Mouse (Mus musculus) heart, adult 2 months (tissue): ENCODE measurements at regions not wholly inside any gene's neighbourhood (a gene's known extent, or its start where the extent isn't known, plus 50 kb on each side); places are given as distances from the start of the nearest gene placed in this dataset.

Experiments used
- DNase-seq, 2 experiments: peaks; one replicate each; pipeline ENCODE4 v3.0.0; 2021
- H3K27ac ChIP-seq: fragments of 200-600 bp; 2 replicates; pipeline ENCODE4 v1.8.1; 2022
- H3K27me3 ChIP-seq: fragments of 200-500 bp; 2 replicates; pipeline ENCODE4 v1.6.1; 2012; ENCODE audit warnings: mild to moderate bottlenecking, low read length, inconsistent platforms, mixed read lengths; ENCODE audit not compliant: control insufficient read depth, insufficient read depth
- H3K36me3 ChIP-seq: fragments of 200-500 bp; 2 replicates; pipeline ENCODE4 v1.6.1; 2012; ENCODE audit warnings: low read length, inconsistent platforms; ENCODE audit not compliant: control insufficient read depth, insufficient read depth
- H3K4me1 ChIP-seq: fragments of 200-500 bp; 2 replicates; pipeline ENCODE4 v1.6.1; 2011; ENCODE audit warnings: low read length; ENCODE audit not compliant: control insufficient read depth, insufficient read depth
- H3K4me3 ChIP-seq: fragments of 200-600 bp; 2 replicates; pipeline ENCODE4 v1.8.1; 2022
- H3K79me2 ChIP-seq: fragments of 200-500 bp; replicated peaks from 2 replicates; pipeline ENCODE4 v1.6.1; 2012; ENCODE audit warnings: mild to moderate bottlenecking, inconsistent platforms, low read length, moderate library complexity, mixed read lengths; ENCODE audit not compliant: control insufficient read depth, insufficient read depth
- H3K9ac ChIP-seq: fragments of 200-500 bp; 2 replicates; pipeline ENCODE4 v1.6.1; 2012; ENCODE audit warnings: low read depth, mild to moderate bottlenecking, control low read depth, inconsistent platforms, low read length, mixed read lengths
- CTCF ChIP-seq: fragments of 200-600 bp; IDR thresholded peaks from 2 replicates; pipeline ENCODE4 v1.8.1; 2022; ENCODE audit warnings: antibody characterized with exemption, mild to moderate bottlenecking, moderate library complexity
- EP300 ChIP-seq: fragments of 200-500 bp; IDR thresholded peaks from 2 replicates; pipeline ENCODE4 v1.6.1; 2011; ENCODE audit warnings: low read depth, low read length, control low read depth; ENCODE audit not compliant: insufficient read depth
- POLR2A ChIP-seq: fragments of 200-500 bp; IDR thresholded peaks from 2 replicates; pipeline ENCODE4 v1.6.1; 2011; ENCODE audit warnings: mild to moderate bottlenecking, low read depth, low read length, control low read depth; ENCODE audit not compliant: insufficient read depth
- WGBS: fragments of 180-500 bp; shearing (Covaris S2); methylation state at CpG from one replicate; pipeline ENCODE4 v1.1.7; 2018; 5-methylcytosine and 5-hydroxymethylcytosine counted together
- intact Hi-C: fragments of 180-260 bp; cut with DNase I; formaldehyde crosslinking; loops from one replicate; pipeline ENCODE4 v1.15.1; 2025

DNA sequence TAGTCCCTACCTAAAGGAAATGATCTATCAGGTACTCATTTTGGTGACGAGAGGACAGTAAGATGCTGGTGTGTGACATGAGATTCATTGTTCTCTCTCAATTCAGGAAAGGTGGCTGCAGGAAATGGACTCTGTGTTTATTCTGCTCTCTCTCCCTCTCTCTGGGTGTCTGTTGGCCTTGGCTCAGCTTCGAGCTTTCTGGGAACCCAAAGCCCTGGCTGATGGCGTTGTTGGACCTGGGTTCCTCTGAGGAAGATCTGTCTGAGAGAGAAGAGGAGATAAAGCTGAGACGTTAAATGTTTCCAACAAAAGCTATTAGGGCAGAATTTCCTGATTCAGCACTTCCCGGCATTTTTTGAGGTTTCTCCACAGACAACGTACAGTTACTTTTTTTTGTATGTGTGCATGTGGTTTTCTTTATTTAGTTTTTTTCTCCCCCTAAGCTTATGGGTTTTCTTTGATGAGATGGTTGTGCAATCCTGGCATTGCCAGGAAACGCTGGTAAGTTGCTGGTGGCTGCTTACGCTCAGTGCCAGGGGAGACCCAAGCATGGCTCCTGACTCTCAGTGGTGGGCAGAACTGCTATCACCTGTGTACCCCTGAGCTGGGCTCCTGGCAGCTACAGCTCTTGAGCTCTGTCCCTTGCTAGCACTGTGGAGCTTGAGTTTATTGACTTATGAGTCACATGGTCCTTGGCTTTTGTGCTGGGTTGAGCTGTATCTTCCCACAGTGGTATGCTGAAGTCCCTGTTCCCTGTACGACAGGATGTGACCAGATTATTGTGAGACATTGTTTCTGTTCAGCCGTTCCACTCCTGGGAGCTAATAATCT is 249.8 kb downstream of the Gm10260 start:
- H3K4me3 ChIP-seq: no peak overlapping the region
- TF ChIP-seq POLR2A: no peak
- TF ChIP-seq EP300: no peak
- no peak for TF ChIP-seq CTCF
- 42% methylated on average over 10 of the region's 10 CpGs for WGBS
- no peak overlapping the region for H3K9ac ChIP-seq
- peak; percentile 10 to 29 for DNase-seq
- H3K4me1 ChIP-seq: peaks cover 9% of the 10 kb centered on the region; the same call in 1 of the 2 replicates
- no peaks in the 10 kb centered on the region for H3K79me2 ChIP-seq
- intact Hi-C loops: no loop called here
- H3K27ac ChIP-seq: no peak overlapping the region
- no peaks in the 10 kb centered on the region for H3K36me3 ChIP-seq
- H3K27me3 ChIP-seq: no peaks in the 10 kb centered on the region

DNA sequence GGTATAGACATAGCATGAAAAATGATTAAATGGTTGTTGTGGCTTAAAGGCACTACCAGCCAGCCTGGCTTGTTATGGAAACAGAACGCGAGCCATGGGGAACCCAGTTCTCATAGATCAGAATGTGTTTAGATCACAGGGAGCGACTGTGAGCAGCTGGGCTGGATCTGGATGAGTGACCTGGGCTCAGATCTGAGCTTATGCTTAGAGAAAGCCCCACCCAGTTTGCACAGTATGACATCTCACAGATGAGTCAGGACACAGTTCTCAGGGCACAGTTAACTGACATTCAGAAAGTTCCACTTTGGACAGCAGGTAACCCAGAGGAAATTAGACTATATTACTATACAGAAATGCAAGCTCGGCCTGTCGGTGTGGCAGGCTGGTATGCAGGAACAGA is 255.5 kb downstream of the Gm10260 start:
- Histone ChIP-seq H3K4me1 (no peaks in the 10 kb centered on the region), H3K9ac (no peak overlapping the region), H3K27me3 (no peaks in the 10 kb centered on the region), H3K4me3 (no peak overlapping the region), H3K27ac (no peak overlapping the region), H3K79me2 (no peaks in the 10 kb centered on the region), H3K36me3 (no peaks in the 10 kb centered on the region)
- TF ChIP-seq POLR2A: no peak
- TF ChIP-seq EP300: no peak
- no peak for TF ChIP-seq CTCF
- intact Hi-C loops: no loop called here
- DNase-seq: no peak
- 81% methylated on average over 5 of the region's 5 CpGs for WGBS

GRCm38 (mm10) chr13:97503955-97504739 is 256.3 kb downstream of the Gm10260 start:
- no peaks in the 10 kb centered on the region for H3K79me2 ChIP-seq
- no peak overlapping the region for H3K27ac ChIP-seq
- no peaks in the 10 kb centered on the region for H3K27me3 ChIP-seq
- TF ChIP-seq CTCF (no peak), EP300 (no peak), POLR2A (no peak)
- no peaks in the 10 kb centered on the region for H3K36me3 ChIP-seq
- H3K4me1 ChIP-seq: no peaks in the 10 kb centered on the region
- intact Hi-C loops: no loop called here
- DNase-seq: no peak
- no peak overlapping the region for H3K4me3 ChIP-seq
- WGBS: 85% methylated on average over 10 of the region's 10 CpGs
- no peak overlapping the region for H3K9ac ChIP-seq

DNA sequence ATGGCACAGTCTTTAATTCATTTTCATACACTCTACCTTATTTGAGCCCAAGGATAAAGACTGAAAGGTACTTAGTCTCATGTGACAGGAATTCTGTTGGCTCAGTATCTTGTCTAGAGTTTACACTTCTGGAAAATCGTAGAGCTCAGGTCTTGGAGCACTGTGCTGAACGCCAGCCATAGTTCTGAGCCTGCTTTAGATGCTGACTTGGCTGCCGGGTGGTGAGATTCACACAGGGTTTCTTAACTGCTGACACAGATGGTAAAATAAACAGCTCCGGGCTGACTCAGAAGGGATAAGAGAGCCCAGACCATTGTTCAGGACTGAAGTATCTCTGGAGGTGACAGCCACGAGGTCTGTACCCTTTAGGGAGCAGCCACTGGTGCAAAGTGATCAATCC is 257.0 kb downstream of the Gm10260 start:
- Histone ChIP-seq H3K4me1 (no peaks in the 10 kb centered on the region), H3K79me2 (no peaks in the 10 kb centered on the region), H3K27me3 (no peaks in the 10 kb centered on the region), H3K36me3 (no peaks in the 10 kb centered on the region), H3K27ac (no peak overlapping the region), H3K9ac (no peak overlapping the region), H3K4me3 (no peak overlapping the region)
- intact Hi-C loops: no loop called here
- DNase-seq: no peak
- WGBS: 50% methylated on average over 5 of the region's 5 CpGs
- no peak for TF ChIP-seq CTCF
- TF ChIP-seq POLR2A: no peak
- no peak for TF ChIP-seq EP300

GRCm38 (mm10) chr13:97500155-97500554 is 259.2 kb downstream of the Enc1 start:
- 88% methylated on average over 8 of the region's 8 CpGs for WGBS
- Histone ChIP-seq H3K27ac (no peak overlapping the region), H3K79me2 (no peaks in the 10 kb centered on the region), H3K9ac (no peak overlapping the region), H3K4me1 (no peaks in the 10 kb centered on the region), H3K27me3 (no peaks in the 10 kb centered on the region), H3K36me3 (no peaks in the 10 kb centered on the region), H3K4me3 (no peak overlapping the region)
- no peak for TF ChIP-seq CTCF
- TF ChIP-seq EP300: no peak
- no peak for TF ChIP-seq POLR2A
- no peak for DNase-seq
- intact Hi-C loops: no loop called here

DNA sequence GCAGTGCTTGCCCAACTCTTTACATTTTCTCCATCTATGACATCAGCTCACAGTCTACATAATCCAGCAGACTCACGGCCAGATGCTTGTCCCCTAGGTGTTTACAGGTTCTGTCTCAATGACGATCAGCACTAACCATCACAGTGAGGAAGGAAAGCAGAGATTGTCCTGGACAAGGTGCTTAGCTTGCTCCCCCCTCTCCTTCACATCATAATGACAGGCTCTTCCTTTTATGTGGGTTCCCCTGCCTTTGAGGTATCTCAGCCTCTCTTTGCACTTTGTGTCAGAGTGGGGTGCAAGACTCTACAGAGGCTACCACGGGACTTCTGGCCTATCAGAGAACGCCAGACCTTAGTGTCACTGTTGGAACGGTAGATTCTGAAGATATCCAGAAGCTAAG is 258.1 kb downstream of the Enc1 start:
- intact Hi-C loops: no loop called here

More for the DNA sequence above, 258.1 kb downstream of the Enc1 start:
- Histone ChIP-seq H3K27me3 (no peaks in the 10 kb centered on the region), H3K27ac (no peak overlapping the region), H3K79me2 (no peaks in the 10 kb centered on the region), H3K9ac (no peak overlapping the region), H3K36me3 (no peaks in the 10 kb centered on the region), H3K4me3 (no peak overlapping the region), H3K4me1 (no peaks in the 10 kb centered on the region)
- 86% methylated on average over 5 of the region's 5 CpGs for WGBS
- no peak for DNase-seq
- TF ChIP-seq POLR2A (no peak), EP300 (no peak), CTCF (no peak)
